Mouse (Mus musculus): ENCODE data around the gene Sh3d19.

DNA sequence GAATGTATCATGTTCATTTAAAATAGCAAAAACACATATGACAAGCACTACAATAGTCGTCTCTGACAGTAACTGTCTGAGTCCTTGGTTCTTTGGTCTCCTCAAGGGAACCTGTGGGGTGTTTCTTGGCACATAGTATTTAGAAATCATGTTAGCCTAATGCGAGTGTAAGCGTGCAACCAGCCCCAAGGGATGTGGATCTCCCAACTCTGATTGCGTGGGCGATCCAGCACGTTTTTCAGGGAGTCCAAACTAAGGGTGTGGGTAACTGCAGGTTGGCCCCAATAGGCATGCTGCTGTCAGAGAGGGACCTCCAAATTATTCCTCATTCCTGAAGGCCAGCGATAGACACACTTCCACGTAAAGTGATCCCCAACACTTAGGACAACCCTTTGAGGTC is 1.9 kb upstream of the Sh3d19 start:
- TF ChIP-seq CTCF (IDR thresholded peaks at IDR 0.05; ENCODE audit: low read depth, low read length) (no peak), GATA1 (IDR thresholded peaks at IDR 0.05; ENCODE audit: borderline replicate concordance, low read length) (no peak), GATA2 (IDR thresholded peaks at IDR 0.05; ENCODE audit: borderline replicate concordance, low read depth, low read length) (no peak)

Data from G1E (cell line).